Mouse (Mus musculus) layer of hippocampus, postnatal 14 days (tissue): Measurements from ENCODE around the gene Cntrob. TPM values are rescaled to one million over a fixed set of nuclear protein-coding genes. Genes with fewer than 3 reads are reported as not detected.

ENCODE experiments used
- DNase-seq, 2 experiments: peaks; one replicate each; pipeline ENCODE4 v3.0.0; 2021 to 2022; ENCODE audit warnings: low spot score in 2 of 2, mixed read lengths in 1 of 2
- long read RNA-seq, 2 experiments: library from polyadenylated mRNA; stranded (forward); transcript quantifications; one replicate each; pipeline ENCODE4 v2.0.0; 2021
- total RNA-seq, 2 experiments: library from RNA; stranded (reverse); gene quantifications; 2 replicates each; pipeline ENCODE4 v1.2.3; 2021

The Cntrob gene
- total RNA-seq = 10 to 100 TPM; 15.3 to 16.9 TPM
- long read RNA-seq, experiment 1, partial matches to known transcripts = 2 of 8 reads
- long read RNA-seq, experiment 1, other reads (novel, unspliced or antisense) = 3 of 8 reads
- long read RNA-seq, experiment 2, partial matches to known transcripts = 6 of 17 reads
- long read RNA-seq, experiment 2, other reads (novel, unspliced or antisense) = 10 of 17 reads

DNA sequence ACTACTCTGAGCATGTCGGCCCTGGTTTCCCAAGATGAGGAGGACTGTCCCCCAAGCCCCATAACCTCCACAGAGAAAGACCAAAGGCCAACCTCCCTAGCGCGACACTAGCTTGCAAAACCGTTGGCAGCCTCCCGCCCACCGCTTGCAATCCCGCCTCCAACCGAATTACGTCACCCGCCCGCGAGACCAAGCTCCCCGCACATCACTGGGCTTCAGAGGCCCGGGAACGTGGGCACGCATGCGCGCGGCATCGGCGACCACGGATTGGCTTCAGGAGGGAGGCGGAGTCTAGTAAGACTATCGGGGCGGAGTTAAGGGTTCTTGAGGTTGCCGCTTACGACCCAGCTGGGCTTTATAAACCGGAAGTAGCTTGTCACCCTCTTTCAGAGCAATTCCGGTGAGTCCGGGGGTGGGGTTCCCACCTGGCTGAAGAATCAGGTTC lies at the start of gene Cntrob, which contains the start of gene Trappc1:
Gene Cntrob (minus strand): TSS at position 109 of the 445 bp plus-strand sequence.
Gene Trappc1 (plus strand): TSS at position 314 of the 445 bp plus-strand sequence.
- DNase-seq = peak; percentile 96 to 99

GRCm38 (mm10) chr11:69372780-69373170 lies 49.2 kb upstream of the Cntrob start:
- no peak for DNase-seq

GRCm38 (mm10) chr11:69372056-69372779 lies 48.6 kb upstream of the Cntrob start:
- peak; percentile 82 to 92 for DNase-seq

DNA sequence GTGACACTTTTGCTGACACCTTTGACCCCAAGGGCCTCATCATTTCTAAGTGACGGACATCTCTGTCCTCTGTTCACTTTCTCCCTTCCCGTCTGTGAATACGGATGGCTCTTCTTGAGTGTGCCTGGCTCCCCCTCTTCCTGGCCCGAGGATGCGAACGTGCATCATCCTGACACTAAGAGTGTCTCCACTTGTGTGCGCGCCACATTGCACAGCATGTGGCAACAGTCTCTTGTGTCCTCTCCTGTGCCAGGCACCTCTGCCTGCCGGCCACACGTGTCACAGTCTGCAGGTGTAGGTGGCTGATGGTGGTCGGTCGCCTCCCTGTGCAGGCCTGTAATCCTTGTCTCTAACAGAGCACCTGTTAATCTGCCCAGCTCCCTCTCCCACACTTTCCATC lies 48.0 kb upstream of the Cntrob start:
- DNase-seq = no peak

- DNase-seq = no peak
Observed at GRCm38 (mm10) chr11:69370817-69371215, 47.2 kb upstream of the Cntrob start.

DNA sequence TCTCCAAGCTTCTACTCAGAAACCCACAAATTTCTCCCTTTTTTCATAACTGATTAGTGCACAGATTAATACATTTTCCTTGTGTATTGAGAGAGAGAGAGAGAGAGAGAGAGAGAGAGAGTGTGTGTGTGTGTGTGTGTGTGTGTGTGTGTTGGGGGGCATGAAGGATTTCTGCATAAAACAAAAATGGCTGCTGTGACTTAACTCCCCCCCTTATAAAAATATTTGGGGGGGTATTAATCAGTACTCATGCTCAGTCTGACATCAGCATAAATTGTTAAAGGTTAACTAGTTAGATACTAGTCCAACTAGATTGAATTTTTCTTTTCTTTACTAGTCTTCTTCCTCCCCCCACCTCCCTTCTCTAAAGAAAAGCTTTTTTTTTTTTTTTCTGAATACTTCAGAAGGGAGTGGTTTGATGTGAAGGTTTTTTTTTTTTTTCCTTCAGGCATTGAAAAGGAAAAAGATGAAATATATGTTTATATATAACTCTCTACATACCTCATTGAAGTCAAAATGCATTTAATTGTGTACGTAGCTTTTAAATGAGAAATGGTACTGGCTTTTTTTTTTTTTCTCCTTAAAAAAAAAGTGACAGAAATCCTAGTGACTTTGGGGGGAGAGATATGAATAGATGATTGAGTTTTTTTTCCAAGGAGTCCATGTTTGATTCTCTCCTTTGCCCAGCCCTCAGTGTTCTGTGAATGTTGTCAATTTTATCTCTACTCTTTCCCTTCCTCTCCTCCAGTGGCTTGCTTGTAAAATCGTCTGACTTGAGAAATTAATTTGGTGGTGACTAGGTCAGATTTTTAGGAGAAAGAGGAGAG lies 46.6 kb upstream of the Cntrob start:
- DNase-seq = no peak

DNA sequence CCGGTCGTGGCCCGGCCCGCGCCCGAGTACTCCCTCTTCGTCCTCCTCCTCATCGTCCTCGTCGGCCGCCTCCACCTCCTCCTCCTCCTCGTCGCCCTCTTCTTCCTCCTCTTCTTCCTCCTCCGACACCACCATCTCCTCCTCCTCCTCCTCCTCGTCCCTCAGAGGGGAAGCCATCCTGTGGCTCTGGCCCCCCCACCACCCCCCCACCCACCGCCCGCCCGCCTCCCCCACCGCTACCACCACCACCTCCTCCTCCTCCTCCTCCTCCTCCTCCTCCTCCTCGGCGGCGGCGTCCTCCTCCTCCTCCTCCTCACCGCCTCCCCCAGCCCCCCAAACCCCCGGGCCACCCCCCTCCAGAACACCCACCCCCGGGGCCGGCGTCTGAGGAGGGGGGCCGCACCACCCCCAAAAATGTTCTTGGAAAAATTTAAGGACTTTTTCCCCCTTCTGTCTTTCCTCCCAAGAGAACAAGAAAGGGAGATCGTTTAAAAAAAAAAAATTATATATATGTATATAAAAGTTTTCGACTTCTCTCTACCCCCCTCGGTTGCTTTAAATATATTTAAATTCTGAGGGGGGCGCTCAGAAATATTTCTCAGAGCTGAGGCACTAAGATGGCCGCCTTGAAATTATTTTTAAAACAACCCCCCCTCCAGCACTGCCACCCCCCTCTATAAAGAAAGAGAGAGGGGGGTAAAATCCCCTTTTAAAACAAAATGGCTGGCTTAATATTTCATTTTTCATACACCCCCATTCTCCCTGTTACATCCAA lies 45.8 kb upstream of the Cntrob start, which contains the start of gene Chd3:
Gene Chd3 (minus strand): TSS at position 192 of the 775 bp plus-strand sequence.
- DNase-seq = no peak

DNA sequence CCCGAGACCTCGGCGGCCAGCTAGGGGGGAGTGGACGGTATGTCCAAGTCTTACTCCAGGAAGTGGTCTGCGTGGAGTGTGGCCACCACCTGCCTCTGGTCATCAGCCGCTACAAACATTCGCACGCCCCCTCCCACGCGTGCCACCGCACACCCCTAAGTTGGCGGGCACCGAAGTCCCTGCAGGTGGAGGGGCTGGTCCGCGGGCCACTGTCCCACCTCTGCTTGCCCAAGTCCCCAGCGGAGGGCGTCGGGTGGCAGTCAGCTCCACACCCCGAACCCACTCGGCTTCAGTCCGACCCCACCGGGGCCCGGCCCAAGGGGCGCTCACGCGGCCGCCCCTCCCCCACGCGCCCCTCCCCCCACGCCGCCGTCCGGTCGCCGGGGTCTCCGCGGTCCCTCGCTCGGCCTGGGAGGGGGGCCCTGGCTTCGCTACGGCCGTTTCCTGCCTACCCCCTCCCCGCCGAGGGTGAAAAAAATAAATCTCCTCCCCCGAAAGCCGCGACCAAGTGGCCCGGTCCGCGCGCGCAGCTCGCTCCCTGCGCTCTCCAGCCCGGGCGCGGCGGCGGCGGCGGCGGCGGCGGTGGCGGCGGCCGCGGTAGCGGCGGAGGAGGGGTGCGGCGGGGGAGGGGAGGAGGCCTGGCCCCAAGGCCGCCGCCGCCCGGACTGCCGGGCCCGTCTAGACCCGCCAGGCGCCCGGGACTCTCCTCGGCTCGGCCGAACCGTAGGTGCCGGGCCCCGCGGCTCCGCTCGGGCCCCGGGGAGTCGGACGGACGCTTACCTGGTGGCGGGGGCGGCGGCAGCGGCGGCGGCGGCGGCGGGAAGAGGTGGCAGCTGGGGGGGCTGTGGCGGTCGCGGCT lies 45.0 kb upstream of the Cntrob start:
- DNase-seq = no peak

DNA sequence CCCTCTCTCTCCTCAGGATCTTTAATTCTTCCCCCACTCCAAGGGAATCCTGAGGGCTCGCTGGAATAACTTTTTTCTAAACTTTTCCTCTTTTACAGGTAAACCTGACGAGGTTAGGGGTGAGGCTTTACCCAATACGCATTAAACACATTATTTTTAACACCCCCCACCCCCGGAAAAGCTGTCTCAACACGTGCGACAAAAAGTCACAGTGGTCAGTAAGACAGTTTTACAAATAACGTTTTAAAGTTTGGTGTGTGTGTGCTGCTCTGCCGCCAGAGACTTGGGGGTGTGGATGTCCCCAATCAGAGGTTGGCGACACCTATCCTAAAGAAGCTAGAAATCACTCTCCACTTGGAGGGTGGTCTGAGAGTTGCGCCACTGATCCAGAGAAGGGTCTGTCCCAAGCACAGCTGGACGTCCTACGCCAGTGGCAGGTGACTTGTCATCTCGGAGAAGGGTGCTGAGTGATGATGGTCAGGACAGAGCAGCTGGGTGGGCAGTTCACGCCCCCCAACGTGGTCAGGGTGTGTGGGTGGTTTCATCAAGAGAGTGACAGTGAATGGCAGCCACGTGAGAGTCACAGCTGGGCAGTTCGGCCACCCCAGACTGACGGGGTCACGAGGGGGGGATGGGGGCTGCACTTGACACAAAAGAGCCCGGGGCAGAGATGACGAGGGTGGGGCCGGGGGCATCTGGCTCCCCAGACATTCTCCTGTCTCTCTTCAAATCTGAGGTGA lies 44.2 kb upstream of the Cntrob start:
- DNase-seq = no peak

DNA sequence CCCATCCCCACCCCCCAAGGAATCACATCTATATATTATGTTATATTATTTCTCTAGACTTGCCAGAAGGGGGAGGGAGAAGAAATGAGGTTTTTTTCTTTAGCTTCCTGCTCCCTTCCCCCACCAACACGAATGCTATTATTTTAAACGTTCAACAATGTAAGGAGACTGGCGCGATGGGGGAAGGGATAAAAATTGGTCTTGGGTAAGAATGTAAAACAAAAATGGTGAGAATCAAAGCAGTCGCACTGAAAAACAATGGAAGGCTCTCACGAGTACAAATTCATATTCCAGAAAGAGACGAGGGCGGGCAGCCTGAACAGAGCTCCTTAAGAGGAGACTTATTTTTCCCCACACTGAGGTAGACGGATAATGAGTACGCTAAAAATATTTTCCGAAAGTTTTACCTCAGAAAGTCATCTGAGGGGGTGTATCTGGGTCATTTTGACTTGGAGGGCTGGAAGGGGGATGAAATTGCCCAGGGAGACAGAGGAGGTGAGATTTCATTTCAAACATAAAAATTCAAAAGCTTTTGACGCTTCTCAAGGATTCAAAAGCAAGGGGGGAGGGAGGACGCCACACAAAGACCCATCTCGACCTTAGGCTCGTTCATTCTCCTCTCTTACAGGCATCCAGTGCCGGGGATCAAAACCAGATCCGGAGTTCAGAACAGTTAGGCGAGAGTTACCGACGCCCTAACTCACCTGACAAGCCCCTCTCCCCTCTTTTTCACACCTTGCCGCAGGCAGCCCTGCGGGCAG lies 43.5 kb upstream of the Cntrob start:
- peak in 1 of 2 experiments; percentile 60 for DNase-seq

DNA sequence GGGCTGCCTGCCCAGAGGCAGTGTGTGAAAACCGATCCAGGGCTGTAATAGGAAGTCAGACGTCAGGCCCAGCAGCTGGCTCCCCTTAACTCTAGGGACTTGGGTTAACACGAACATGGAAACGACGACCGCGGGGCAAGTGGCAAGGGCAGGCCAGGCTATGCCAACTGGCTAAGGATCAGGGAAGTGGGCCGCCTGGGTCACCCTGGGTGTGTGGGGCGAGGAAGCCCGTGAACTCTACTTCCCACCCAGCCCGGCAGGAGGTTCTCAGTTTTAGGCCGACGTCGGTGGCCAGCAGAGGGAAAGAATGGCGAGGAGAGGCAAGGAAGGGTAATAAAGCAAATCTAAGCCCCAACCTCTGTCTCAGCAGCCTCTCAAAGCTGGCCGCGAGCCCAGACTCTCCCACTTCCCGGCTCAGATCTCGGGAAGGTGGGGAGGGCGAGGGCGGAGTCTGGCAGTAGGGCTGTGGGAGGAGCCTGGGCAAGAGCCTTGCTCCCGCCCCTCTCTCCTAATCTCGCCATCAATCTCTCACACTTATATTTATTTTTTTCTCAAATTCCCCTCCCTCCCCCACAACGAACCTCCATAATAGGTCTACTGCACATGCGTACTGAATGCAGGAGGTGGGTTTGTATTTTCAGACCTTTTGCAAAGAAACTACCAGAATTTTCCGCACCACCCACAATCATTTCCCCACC lies 42.7 kb upstream of the Cntrob start:
- DNase-seq = peak; percentile 92 to 96

- DNase-seq = no peak
Observed at GRCm38 (mm10) chr11:69365722-69366121, 42.1 kb upstream of the Cntrob start.

DNA sequence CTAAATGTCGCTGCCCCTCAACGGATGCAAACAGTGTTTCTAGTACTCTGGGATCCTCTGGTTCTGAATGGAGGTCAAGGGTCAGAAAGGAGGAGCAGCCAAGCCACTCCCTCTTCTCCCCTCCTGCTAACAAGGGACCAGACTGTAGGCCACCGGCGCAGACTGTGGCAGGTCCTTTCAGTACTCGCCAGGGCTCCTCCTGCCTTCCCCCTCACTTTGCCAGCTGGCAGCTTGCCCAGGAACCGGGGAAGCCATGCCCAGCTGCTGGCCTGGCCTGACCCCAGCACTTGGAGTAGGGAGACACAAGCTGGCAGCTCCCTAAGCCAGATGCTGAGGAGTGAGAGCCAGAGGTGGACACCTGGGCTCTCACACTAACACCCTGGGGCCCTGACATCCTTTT lies 41.3 kb upstream of the Cntrob start:
- peak; percentile 92 to 94 for DNase-seq

DNA sequence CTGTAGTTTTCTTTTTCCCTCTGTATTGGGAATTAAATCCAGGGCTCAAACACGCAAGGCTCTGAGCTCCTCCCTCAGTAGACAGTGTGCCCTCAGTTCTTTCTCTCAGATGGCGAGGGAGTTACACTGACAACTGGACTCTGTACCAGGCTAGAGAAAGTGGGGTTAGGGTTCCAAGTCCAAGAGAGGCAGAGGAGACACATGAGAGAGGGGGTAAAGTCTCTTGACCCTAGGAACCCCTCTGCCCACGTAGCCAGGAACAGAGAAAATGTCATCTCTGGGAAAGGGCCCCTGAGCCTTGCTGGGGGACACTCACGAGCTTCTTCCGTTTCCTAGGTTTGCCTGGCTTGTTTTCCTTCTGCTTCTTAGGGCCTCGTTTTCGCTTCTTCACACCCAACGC lies 40.8 kb upstream of the Cntrob start:
- DNase-seq = no peak

DNA sequence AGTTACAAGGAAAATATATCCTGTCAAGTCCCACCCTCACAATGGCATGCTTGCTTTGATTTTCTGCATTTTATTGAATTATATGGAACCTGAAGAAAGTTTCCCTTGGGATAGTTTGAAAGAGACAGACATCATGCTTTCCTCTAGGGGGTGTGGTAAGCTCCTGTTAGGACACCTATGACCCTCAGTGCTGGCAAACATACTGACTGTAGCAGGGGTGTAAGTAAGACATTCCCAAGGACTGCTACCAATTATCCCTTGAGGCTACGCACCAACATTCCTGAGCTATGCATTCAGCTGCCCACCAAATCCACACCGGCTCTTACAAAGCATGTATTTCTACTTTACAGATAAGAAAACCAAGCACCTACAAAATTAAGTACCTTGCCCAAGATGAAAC lies 38.9 kb upstream of the Cntrob start:
- DNase-seq = no peak

- no peak for DNase-seq
Observed at GRCm38 (mm10) chr11:69362021-69362420, 38.4 kb upstream of the Cntrob start.

DNA sequence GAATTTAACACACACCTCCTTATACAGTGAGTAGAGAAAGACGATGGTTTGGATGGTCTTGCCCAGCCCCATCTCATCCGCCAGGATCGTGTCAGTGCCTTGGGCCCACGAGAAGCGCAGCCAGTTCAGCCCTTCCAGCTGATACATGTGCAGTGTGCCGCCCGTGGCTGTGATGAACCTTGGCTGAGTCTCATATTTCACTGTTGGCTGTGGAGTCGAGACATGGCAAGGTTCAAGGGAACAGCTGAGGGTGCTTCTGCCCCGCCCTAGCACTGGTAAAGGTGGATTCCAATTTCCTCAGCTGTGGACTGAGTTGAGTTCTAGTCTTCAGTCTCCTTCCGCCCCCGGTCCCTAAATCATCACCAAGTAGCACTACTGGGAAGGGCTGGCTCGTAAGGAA lies 34.1 kb upstream of the Cntrob start:
- no peak for DNase-seq

DNA sequence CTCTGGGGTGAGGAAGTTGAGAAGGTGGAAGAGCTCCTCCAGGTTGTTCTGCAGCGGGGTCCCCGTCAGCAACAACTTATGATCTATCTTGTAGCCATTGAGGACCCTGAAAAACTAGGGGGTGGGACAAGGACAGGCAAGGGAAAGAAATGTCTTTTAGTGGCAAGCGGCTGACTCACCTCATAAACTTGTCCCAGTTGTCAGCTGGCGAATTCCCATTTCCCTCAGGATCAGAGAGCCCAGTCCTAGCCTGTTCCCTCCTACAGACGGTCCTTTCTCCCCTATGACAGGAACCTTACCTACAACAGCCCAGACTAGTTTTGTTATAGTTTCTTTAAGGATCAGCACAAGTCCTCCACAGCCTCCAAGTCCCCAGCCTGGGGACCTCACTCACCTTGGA lies 33.0 kb upstream of the Cntrob start:
- no peak for DNase-seq
